14 mouse cellular contexts compared by ENCODE assay signal in genomic region chr3:133169737-133170136, GRCm38 (mm10).
A peak's percentile ranks its signal among the peaks of the same experiment; 100 is the strongest.
DNase-seq lines count a peak whose midpoint lies in the region; ATAC-seq and TF ChIP-seq lines count a peak whose summit lies in the region.
"Had no signal": no experiment of that assay in that cellular context is flagged by ENCODE, and none has a peak within 500 bp of the region (broad histone marks: within the 10 kb centered on the region; RNA-seq: fewer than 3 reads in every experiment).

No protein-coding gene starts in this region.

- H3K36me3 ChIP-seq in lung, embryonic 14.5 days (ENCODE audit: insufficient read depth): no peaks in the 10 kb centered on the region
- no peaks in the 10 kb centered on the region for H3K36me3 ChIP-seq in lung, postnatal 0 days (ENCODE audit: insufficient read depth, low read length)
- no peaks in the 10 kb centered on the region for H3K36me3 ChIP-seq in midbrain, embryonic 11.5 days (ENCODE audit: control insufficient read depth, insufficient read depth, low read length)
- H3K36me3 ChIP-seq: limb, embryonic 15.5 days had no signal

- intact Hi-C loops in heart, postnatal 25 days (cut with DNase I): no loop called here

- 12% methylated on average over 7 of the region's 7 CpGs for WGBS in cerebellum, adult 2 months
- 61% methylated on average over 7 of the region's 7 CpGs for WGBS in lung, embryonic 14.5 days
- WGBS in lung, postnatal 0 days: 54% methylated on average over 7 of the region's 7 CpGs
- WGBS in midbrain, embryonic 11.5 days: 91% methylated on average over 7 of the region's 7 CpGs

- H3K4me3 ChIP-seq in cerebellum, adult 2 months (replicated peaks; ENCODE audit: insufficient read depth, low read depth, low read length): no peak overlapping the region
- no peak overlapping the region for H3K4me3 ChIP-seq in lung, embryonic 14.5 days (ENCODE audit: low read depth, low read length)
- no peak overlapping the region for H3K4me3 ChIP-seq in lung, postnatal 0 days (ENCODE audit: low read depth, low read length)
- H3K4me3 ChIP-seq in midbrain, embryonic 11.5 days (ENCODE audit: low read depth, low read length): no peak overlapping the region
- H3K4me3 ChIP-seq: heart, adult 2 months; limb, embryonic 15.5 days; megakaryocyte, embryonic 14.5 days had no signal

- peak; percentile 29 to 79 for DNase-seq in cerebellum, adult 2 months
- no peak for DNase-seq in cerebellum, postnatal 14 days
- DNase-seq in heart, adult 8-10 months (ENCODE audit: low spot score): peak; percentile 1
- no peak for DNase-seq in heart, postnatal 25 days (ENCODE audit: low spot score)
- DNase-seq in lung, embryonic 14.5 days: peak; percentile 11
- DNase-seq in lung, postnatal 0 days (ENCODE audit: low spot score): no peak
- DNase-seq in right cerebral cortex, postnatal 36 days (ENCODE audit: low spot score in 2 of 2): peak; percentile 33 to 44
- no peak for DNase-seq in midbrain, embryonic 11.5 days (ENCODE audit: low spot score, missing footprints)
- DNase-seq: heart, adult 2 months; kidney, adult 11 months; lung, adult 2 months; thymus, postnatal 36 days had no signal

- TF ChIP-seq EP300 in lung, postnatal 0 days (IDR thresholded peaks at IDR 0.05): no peak

- ATAC-seq in lung, embryonic 14.5 days (ENCODE audit: insufficient read depth): no peak
- ATAC-seq in lung, postnatal 0 days: no peak
- ATAC-seq in midbrain, embryonic 11.5 days (ENCODE audit: low FRiP score): no peak

- H3K9me3 ChIP-seq in lung, embryonic 14.5 days (ENCODE audit: low read depth, low read length): no peaks in the 10 kb centered on the region
- H3K9me3 ChIP-seq in lung, postnatal 0 days (ENCODE audit: low read length): no peaks in the 10 kb centered on the region
- no peaks in the 10 kb centered on the region for H3K9me3 ChIP-seq in midbrain, embryonic 11.5 days (ENCODE audit: control insufficient read depth, low read length)
- H3K9me3 ChIP-seq: limb, embryonic 15.5 days; megakaryocyte, embryonic 14.5 days had no signal

- H3K9ac ChIP-seq in lung, embryonic 14.5 days: no peak overlapping the region
- no peak overlapping the region for H3K9ac ChIP-seq in lung, postnatal 0 days (replicated peaks; ENCODE audit: low read depth)
- H3K9ac ChIP-seq in midbrain, embryonic 11.5 days (ENCODE audit: low read length): no peak overlapping the region
- H3K9ac ChIP-seq: limb, embryonic 15.5 days had no signal

- no peak overlapping the region for H3K4me2 ChIP-seq in lung, embryonic 14.5 days
- no peak overlapping the region for H3K4me2 ChIP-seq in lung, postnatal 0 days (replicated peaks; ENCODE audit: low read depth, low read length)
- no peak overlapping the region for H3K4me2 ChIP-seq in midbrain, embryonic 11.5 days
- H3K4me2 ChIP-seq: limb, embryonic 15.5 days had no signal

- H3K4me1 ChIP-seq in cerebellum, adult 2 months (ENCODE audit: control insufficient read depth, insufficient read depth, low read length): peaks cover 9% of the 10 kb centered on the region
- no peaks in the 10 kb centered on the region for H3K4me1 ChIP-seq in lung, embryonic 14.5 days (ENCODE audit: insufficient read depth)
- H3K4me1 ChIP-seq in lung, postnatal 0 days (ENCODE audit: insufficient read depth, low read depth, low read length): no peaks in the 10 kb centered on the region
- no peaks in the 10 kb centered on the region for H3K4me1 ChIP-seq in midbrain, embryonic 11.5 days (ENCODE audit: control insufficient read depth, insufficient read depth, low read length)
- H3K4me1 ChIP-seq: limb, embryonic 15.5 days; megakaryocyte, embryonic 14.5 days had no signal

- no peaks in the 10 kb centered on the region for H3K27me3 ChIP-seq in cerebellum, adult 2 months (ENCODE audit: control insufficient read depth, insufficient read depth, low read length)
- no peaks in the 10 kb centered on the region for H3K27me3 ChIP-seq in lung, embryonic 14.5 days (ENCODE audit: insufficient read depth, low read length)
- H3K27me3 ChIP-seq in lung, postnatal 0 days (replicated peaks; ENCODE audit: insufficient read depth, low read length): no peaks in the 10 kb centered on the region
- H3K27me3 ChIP-seq in midbrain, embryonic 11.5 days (ENCODE audit: control insufficient read depth, insufficient read depth, low read length): no peaks in the 10 kb centered on the region
- H3K27me3 ChIP-seq: limb, embryonic 15.5 days had no signal

- no peak overlapping the region for H3K27ac ChIP-seq in cerebellum, adult 2 months (ENCODE audit: insufficient read depth, low read length)
- no peak overlapping the region for H3K27ac ChIP-seq in lung, embryonic 14.5 days (ENCODE audit: low read depth)
- H3K27ac ChIP-seq in lung, postnatal 0 days (ENCODE audit: low read length): no peak overlapping the region
- H3K27ac ChIP-seq in midbrain, embryonic 11.5 days (ENCODE audit: low read depth, low read length): no peak overlapping the region
- H3K27ac ChIP-seq: heart, adult 2 months; limb, embryonic 15.5 days had no signal

- TF ChIP-seq CTCF in cerebellum, adult 2 months (IDR thresholded peaks at IDR 0.05; ENCODE audit: borderline replicate concordance, insufficient read depth, low read depth, low read length): no peak
- TF ChIP-seq CTCF in lung, embryonic 14.5 days (IDR thresholded peaks at IDR 0.05; ENCODE audit: low read depth): no peak
- no peak for TF ChIP-seq CTCF in lung, postnatal 0 days (IDR thresholded peaks at IDR 0.05)

- no peak for TF ChIP-seq POLR2A in cerebellum, adult 2 months (IDR thresholded peaks at IDR 0.05; ENCODE audit: borderline replicate concordance, insufficient read depth, low read length)

Comparison
In these comparisons a context has a peak if more than half of its experiments do, and no peak if none do; other contexts are left out.
1. DNase-seq: peak in cerebellum, adult 2 months (2 of 2), heart, adult 8-10 months (single experiment), lung, embryonic 14.5 days (single experiment) and right cerebral cortex, postnatal 36 days (2 of 2); none in cerebellum, postnatal 14 days (0 of 2), heart, postnatal 25 days (single experiment), lung, postnatal 0 days (single experiment) and midbrain, embryonic 11.5 days (single experiment).